Mouse (Mus musculus): ENCODE measurements at regions not wholly inside any gene's neighbourhood (a gene's known extent, or its start where the extent isn't known, plus 50 kb on each side); places are given as distances from the start of the nearest gene placed in this dataset.

DNA sequence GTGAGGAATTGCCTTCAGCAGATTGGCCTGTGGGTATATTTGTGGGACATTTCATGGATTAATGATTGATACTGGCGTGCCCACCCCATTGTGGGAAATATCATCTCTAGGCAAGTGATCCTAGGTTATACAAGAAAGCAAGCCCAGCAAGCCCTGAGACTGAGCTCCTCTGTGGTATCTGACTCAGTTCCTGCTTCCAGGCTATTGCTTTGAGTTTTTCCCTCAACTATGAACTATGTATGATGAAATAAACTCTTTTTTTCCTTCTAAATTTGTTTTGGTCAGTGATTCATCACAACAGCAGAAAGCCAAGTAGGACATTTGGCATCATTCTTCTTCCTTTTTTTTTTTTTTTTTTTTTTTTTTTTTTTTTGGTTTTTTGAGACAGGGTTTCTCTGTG is 119.8 kb downstream of the Tbr1 start:
- DNase-seq (ENCODE audit: low spot score in 2 of 2) = no peak

DNA sequence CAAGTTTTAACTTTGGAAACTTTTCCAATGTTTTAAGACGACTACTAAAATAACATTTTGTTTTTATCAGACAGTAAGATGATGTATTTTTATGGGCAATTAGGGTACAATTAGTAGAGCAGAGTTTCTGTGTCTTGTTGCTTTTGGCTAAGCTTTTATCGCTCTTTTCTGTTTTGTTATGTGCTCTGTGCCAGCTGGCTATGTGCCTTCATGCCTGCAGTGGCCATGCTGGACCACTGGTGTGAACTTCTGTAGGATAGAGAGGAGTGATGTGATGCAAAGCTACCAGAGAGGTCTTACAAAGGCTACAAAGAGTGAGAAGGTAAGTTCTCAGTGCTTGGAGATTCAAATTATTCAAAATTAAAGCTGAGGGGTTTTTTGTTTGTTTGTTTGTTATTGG is 108.0 kb upstream of the Slc4a10 start:
- no peak for DNase-seq (ENCODE audit: low spot score in 2 of 2)

DNA sequence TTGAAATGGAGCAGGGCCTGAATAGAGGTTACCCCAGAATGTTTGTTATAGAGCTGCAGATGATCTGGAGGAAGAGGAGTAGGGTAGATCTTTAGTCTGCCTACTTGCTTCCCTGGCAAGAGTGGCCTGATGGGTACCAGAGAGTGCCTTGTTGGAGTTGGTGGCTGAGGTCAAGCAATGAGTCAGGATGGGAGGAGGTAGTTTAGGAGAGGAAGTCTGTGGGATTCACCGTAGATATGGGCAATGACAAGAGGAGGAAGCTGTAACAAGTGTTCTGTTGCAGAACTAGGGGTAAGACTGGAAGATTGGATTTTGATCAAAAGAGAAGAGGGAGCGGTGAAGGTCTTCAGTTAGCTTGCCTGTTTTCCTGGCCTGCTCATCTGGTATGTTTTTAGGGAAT is 80.3 kb upstream of the Slc4a10 start:
- no peak for DNase-seq (ENCODE audit: low spot score in 2 of 2)

DNA sequence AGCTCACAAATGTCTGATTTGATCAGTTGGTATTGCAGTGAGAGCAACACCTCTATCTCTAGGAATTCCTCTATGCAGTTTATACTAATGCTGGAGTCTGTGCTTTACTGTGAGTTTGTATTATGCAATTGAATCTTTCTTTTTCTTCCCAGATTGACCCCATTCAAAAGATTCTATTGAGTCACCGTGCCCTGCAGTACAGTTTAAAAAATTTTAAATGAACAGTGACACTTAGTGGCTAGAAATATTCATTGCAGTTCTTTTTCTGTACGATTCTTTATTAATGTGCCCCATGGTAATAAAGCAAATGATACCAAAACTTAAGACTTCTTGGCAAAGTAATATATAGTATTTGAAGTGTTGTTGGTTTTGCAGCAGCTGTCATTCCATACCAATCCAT is 78.5 kb upstream of the Slc4a10 start:
- DNase-seq (ENCODE audit: low spot score in 2 of 2) = no peak

DNA sequence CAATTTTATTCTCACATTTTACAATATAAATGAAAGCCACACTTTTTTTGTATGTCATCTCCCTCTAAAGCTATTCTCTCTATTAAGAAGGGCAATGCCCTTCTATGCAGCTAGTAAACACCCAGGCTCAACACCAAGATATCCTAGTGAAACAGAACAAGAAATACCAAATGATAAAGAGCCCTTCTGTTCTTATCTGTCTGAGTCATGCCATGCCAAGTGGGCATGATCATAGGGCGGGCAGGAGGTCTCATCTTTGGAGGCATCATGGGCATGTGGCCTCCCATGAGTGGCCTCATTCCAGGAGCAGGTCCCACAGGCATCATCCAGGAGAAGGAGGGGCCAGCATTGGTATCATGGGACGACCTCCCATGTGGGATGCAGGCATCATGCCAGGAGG is 76.2 kb upstream of the Slc4a10 start:
- peak in 1 of 2 experiments; percentile 24 for DNase-seq (ENCODE audit: low spot score in 2 of 2)

DNA sequence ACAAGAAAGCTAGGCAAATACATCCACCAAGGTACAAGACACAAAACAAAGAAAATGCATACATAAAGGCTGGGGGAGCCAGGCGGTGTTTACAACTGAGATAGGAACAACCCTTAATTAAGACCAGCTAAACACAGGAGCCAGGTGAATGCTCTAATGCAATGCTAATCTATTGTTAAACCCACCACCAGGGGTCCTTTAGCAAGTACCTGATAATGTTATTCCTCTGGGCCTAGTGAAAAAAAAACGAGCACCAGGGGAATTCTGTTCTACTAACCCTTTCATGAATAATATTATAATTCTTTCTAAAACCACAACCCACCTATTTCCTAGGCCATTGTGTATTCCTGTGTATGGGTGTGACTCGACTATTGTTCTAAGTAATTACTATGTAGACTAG is 61.5 kb upstream of the Slc4a10 start:
- no peak for DNase-seq (ENCODE audit: low spot score in 2 of 2)

DNA sequence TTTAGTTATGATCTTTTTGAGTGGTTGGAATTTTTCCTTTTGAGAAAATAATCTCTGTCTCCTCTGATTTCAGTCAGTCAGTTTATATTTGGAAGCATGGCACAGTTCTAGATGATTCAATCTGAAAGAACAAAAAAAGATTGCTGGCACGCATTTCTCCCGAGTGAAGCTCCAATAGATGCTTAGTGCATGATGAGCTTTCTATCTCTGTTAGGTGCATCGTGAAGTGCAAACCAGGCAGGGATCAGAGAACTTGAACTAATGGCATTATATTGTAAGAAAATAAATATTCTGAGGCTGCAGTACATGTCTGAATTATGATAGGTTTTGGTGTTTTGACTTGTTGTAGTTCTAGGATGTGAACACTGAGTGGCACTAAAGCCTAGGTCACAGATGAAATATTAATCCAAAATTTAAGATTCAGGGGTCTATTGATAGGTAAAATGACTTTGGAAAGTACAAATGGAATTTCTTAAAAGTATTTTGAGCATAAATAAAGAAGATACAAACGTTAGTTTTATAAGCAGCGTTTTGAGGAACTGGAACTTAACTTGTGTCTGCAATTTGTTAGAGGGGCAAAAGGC is 59.2 kb upstream of the Slc4a10 start:
- DNase-seq (ENCODE audit: low spot score in 2 of 2) = no peak

All from spleen, postnatal 36 days (tissue).